Mouse (Mus musculus) heart, postnatal 0 days (tissue): Measurements from ENCODE around the gene Tsga10ip. TPM values are rescaled to one million over a fixed set of nuclear protein-coding genes. Genes with fewer than 3 reads are reported as not detected.

Experiments
- ATAC-seq: fragments of 200-750 bp; cut with Nextera tagmentation; 2 replicates; pipeline ENCODE4 v1.8.0; 2017; ENCODE audit warnings: low read depth, moderate number of reproducible peaks, moderate library complexity; ENCODE audit not compliant: insufficient read depth
- DNase-seq: peaks from one replicate; pipeline ENCODE4 v3.0.0-alpha.2; 2016; ENCODE audit warnings: low spot score
- H3K27ac ChIP-seq: fragments of 300-500 bp; sonication (generic); 2 replicates; pipeline ENCODE4 v1.5.1; 2014; ENCODE audit warnings: low read depth, mild to moderate bottlenecking
- H3K27me3 ChIP-seq: fragments of 300-500 bp; sonication (generic); 2 replicates; pipeline ENCODE4 v1.6.1; 2014; ENCODE audit warnings: low read length, mixed read lengths; ENCODE audit not compliant: control insufficient read depth, insufficient read depth
- H3K36me3 ChIP-seq: fragments of 300-500 bp; sonication (generic); replicated peaks from 2 replicates; pipeline ENCODE4 v1.6.1; 2014; ENCODE audit warnings: low read length, mixed read lengths; ENCODE audit not compliant: control insufficient read depth, insufficient read depth
- H3K4me1 ChIP-seq: fragments of 300-500 bp; sonication (generic); 2 replicates; pipeline ENCODE4 v1.6.1; 2014; ENCODE audit warnings: antibody characterized with exemption; ENCODE audit not compliant: control insufficient read depth, insufficient read depth
- H3K4me2 ChIP-seq: fragments of 300-500 bp; sonication (generic); 2 replicates; pipeline ENCODE4 v1.6.1; 2014; ENCODE audit warnings: low read depth, mild to moderate bottlenecking, low read length, moderate library complexity
- H3K4me3 ChIP-seq: fragments of 300-500 bp; sonication (generic); 2 replicates; pipeline ENCODE4 v1.5.1; 2014; ENCODE audit warnings: low read depth, low read length
- H3K9ac ChIP-seq: fragments of 300-500 bp; sonication (generic); replicated peaks from 2 replicates; pipeline ENCODE4 v1.6.1; 2014; ENCODE audit warnings: low read depth, low read length, mixed read lengths
- H3K9me3 ChIP-seq: fragments of 300-500 bp; sonication (generic); replicated peaks from 2 replicates; pipeline ENCODE4 v1.6.1; 2016; ENCODE audit warnings: low read length; ENCODE audit not compliant: control insufficient read depth
- CTCF ChIP-seq: IDR thresholded peaks from 2 replicates; pipeline ENCODE4 v1.5.1; 2016; ENCODE audit warnings: antibody characterized with exemption, control low read depth, low read depth
- EP300 ChIP-seq: IDR thresholded peaks from 2 replicates; pipeline ENCODE4 v1.6.1; 2016; ENCODE audit warnings: antibody characterized with exemption, low read depth
- WGBS: fragments of 180-500 bp; shearing (Covaris S2); extraction: QIAGEN DNeasy Blood & Tissue Kit; methylation state at CpG from one replicate; pipeline ENCODE4 v1.1.7; 2014; 5-methylcytosine and 5-hydroxymethylcytosine counted together
- polyA plus RNA-seq: library from polyadenylated mRNA; unstranded; fragments of >200 nt; fragmentation: Nextera tagmentation; extraction: Ambion mirVana; gene quantifications from 2 replicates; pipeline ENCODE4 v1.2.1, GENCODE M21; 2015
- total RNA-seq: library from RNA; depleted of rRNA; stranded (reverse); fragments of >200 nt; gene quantifications from 2 replicates; pipeline ENCODE4 v1.2.3, GENCODE M21; 2014; ENCODE audit warnings: low replicate concordance

Gene Tsga10ip
- total and polyA plus RNA-seq, 2 experiments from 2014 or later = 2.5 to 3.5 TPM

DNA sequence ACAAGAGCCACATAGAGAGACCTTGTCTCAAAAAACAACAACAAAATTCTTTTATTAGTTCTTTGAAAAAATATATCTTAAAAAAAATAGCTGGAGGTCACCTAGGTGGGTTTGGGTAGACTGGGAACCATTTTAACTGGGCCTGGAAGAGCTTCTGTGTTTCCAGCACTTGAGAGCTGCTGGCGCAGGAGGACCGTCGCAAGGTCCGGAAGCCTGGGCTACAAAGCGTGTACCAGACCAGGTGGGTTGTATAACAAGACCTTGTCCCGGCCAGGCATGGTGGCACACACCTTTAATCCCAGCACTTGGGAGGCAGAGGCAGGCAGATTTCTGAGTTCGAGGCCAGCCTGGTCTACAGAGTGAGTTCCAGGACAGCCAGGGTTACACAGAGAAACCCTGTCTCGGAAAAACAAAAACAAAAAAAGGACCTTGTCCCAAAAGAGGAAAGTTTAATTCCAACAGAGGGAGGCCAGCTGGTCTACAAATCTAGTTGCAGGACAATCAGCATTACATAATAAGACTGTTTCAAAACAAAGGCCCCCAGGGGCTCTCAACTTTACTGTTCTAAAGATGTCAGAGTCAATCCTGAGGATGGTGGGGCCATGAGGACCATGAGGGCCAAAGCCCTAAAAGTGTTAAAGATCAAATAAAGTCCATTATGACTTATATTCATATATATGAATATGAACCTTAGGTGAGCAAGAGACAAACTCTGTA lies 16.6 kb upstream of the Tsga10ip start:
- TF ChIP-seq CTCF = no peak
- no peak for TF ChIP-seq EP300
- no peak overlapping the region for H3K4me2 ChIP-seq
- H3K27ac ChIP-seq = no peak overlapping the region
- H3K4me3 ChIP-seq = no peak overlapping the region
- no peak overlapping the region for H3K9ac ChIP-seq
- ATAC-seq (no peak), DNase-seq (no peak)
- no peaks in the 10 kb centered on the region for H3K9me3 ChIP-seq
- H3K4me1 ChIP-seq = peaks cover 14% of the 10 kb centered on the region
- H3K36me3 ChIP-seq = peaks cover 46% of the 10 kb centered on the region
- no peaks in the 10 kb centered on the region for H3K27me3 ChIP-seq
- 90% methylated on average over 8 of the region's 8 CpGs for WGBS

DNA sequence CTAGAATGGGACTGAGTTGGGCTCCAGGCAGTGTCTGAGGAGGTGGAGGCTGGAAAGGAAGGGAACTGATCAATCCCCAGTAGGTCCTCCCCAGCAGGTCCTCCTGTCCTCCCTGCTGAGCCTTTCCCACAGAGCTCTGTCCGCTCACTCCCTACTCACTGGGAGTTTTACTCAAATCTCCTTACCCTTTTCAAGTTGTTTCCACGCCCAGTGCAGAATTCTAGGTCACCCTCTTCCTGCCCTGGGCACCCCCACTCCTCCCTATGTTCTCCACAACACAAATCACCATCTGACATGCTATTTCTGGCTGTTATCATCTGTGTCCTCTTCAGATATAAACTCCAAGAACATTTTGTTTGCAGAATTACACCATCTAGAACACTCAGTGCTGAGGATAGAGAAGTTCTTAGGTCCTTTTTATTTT lies 12.2 kb upstream of the Tsga10ip start:
- H3K36me3 ChIP-seq = peaks cover 16% of the 10 kb centered on the region; the same call in 1 of the 2 replicates
- peak; percentile 89 for TF ChIP-seq EP300
- no peak for TF ChIP-seq CTCF
- no peaks in the 10 kb centered on the region for H3K27me3 ChIP-seq
- DNase-seq = peak; percentile 68
- H3K4me3 ChIP-seq = no peak overlapping the region
- H3K9me3 ChIP-seq = no peaks in the 10 kb centered on the region
- no peak overlapping the region for H3K9ac ChIP-seq
- H3K4me2 ChIP-seq = peak overlapping the region; percentile 9; the same call in 1 of the 2 replicates
- H3K27ac ChIP-seq = peak overlapping the region; percentile 81
- ATAC-seq = peak; percentile 81
- H3K4me1 ChIP-seq = peaks cover 10% of the 10 kb centered on the region
- WGBS = 39% methylated on average over 2 of the region's 2 CpGs

DNA sequence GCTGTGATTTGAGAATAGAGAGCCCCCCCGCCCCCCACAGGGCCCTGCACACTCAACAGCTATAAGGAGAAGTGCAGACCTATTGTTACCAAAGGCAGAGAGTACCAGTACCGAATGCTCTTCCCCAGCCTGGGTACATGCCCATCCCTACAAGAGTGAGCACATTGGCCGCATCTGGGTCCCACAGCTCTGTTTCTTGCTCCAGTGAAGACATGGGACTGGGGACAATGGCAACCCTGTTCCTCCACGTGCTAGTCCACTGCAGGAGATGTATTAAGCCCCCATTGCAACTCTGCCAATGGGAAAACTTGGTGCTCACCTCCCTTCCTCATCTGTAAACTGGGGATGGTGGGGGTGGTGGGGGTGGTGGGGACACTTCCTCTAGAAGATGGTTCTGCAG lies 11.5 kb upstream of the Tsga10ip start:
- 80% methylated on average over 4 of the region's 4 CpGs for WGBS
- Histone ChIP-seq H3K36me3 (peaks cover 14% of the 10 kb centered on the region; the same call in 1 of the 2 replicates), H3K27ac (peak overlapping the region; percentile 81), H3K4me3 (no peak overlapping the region), H3K4me1 (peaks cover 11% of the 10 kb centered on the region), H3K9me3 (no peaks in the 10 kb centered on the region), H3K27me3 (no peaks in the 10 kb centered on the region), H3K4me2 (no peak overlapping the region), H3K9ac (no peak overlapping the region)
- ATAC-seq (no peak), DNase-seq (no peak)
- no peak for TF ChIP-seq CTCF
- no peak for TF ChIP-seq EP300

DNA sequence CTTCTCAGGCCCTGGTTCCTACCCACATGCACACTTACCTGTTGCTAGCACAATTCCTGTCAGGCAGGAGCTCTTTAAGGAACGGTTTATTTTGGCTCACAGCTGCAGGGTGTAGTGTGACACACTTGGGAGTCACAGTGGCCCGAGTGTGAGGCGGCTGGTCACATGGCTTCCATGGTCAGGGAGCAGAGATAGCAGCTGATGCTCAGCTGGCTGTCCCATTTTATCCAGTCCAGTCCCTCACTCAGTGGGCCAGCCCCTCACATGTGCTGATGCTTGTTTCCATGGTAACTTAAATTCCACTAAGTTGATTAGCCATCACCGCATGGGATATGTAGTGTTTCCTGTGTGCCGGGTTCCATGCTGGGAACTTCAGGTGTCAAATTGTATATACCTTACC lies 9.6 kb upstream of the Tsga10ip start:
- DNase-seq (no peak), ATAC-seq (no peak)

DNA sequence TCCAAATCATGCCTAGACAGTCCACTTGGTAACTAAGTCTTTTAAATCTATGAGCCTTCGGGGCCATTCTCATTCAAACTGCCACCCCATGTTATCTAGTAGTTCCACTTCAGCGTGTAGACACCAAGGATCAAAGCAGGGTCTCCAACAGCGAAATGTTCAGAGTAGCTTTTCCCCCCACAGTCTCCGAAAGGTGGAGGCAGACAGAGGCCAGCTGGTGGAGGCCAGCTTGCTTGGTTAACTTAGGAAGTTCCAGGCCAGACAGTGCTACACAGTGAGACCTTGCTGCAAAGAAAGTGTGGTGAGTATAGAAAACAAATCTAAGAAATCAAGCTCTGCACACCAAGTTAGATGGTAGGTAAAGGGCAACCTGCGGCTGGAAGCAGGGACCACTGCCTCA lies 8.3 kb upstream of the Tsga10ip start:
- TF ChIP-seq EP300 (no peak), CTCF (no peak)
- H3K27ac ChIP-seq = no peak overlapping the region
- 69% methylated on average over 5 of the region's 5 CpGs for WGBS
- ATAC-seq (no peak), DNase-seq (no peak)
- H3K9me3 ChIP-seq = no peaks in the 10 kb centered on the region
- H3K4me2 ChIP-seq = no peak overlapping the region
- peaks cover 26% of the 10 kb centered on the region for H3K4me1 ChIP-seq
- H3K9ac ChIP-seq = no peak overlapping the region
- H3K4me3 ChIP-seq = no peak overlapping the region
- no peaks in the 10 kb centered on the region for H3K36me3 ChIP-seq
- no peaks in the 10 kb centered on the region for H3K27me3 ChIP-seq

More for the DNA sequence above, 9.6 kb upstream of the Tsga10ip start:
- H3K4me3 ChIP-seq = no peak overlapping the region
- H3K27ac ChIP-seq = no peak overlapping the region
- WGBS = 52% methylated on average over 5 of the region's 5 CpGs
- no peak overlapping the region for H3K9ac ChIP-seq
- no peaks in the 10 kb centered on the region for H3K9me3 ChIP-seq
- H3K36me3 ChIP-seq = no peaks in the 10 kb centered on the region
- no peaks in the 10 kb centered on the region for H3K27me3 ChIP-seq
- no peak overlapping the region for H3K4me2 ChIP-seq
- peaks cover 26% of the 10 kb centered on the region for H3K4me1 ChIP-seq
- TF ChIP-seq CTCF (no peak), EP300 (no peak)

DNA sequence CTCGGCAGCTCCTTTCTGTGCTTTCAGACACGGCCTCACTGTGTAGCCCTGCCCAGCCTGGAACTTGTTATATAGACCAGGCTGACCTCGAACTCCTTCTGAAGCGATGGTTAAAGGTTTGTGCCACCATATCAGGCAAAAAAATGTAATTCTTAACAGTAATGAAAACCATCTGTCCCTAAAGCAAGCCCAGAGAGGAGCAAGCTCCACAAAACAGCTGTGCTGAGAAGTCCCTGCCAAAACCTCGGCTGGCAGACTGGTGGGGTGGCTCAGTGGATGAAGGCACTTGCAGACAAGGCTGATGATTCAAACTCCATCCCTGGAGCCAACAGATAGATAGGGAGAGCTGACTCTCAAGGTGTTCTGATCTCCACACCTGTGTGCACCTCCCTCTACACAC lies 6.7 kb upstream of the Tsga10ip start:
- TF ChIP-seq EP300 (no peak), CTCF (no peak)
- H3K9ac ChIP-seq = no peak overlapping the region
- DNase-seq = no peak

More for the DNA sequence above, 6.7 kb upstream of the Tsga10ip start:
- H3K9me3 ChIP-seq = no peaks in the 10 kb centered on the region
- H3K27me3 ChIP-seq = no peaks in the 10 kb centered on the region
- H3K4me3 ChIP-seq = no peak overlapping the region
- 64% methylated on average over 5 of the region's 5 CpGs for WGBS
- no peak for ATAC-seq
- H3K4me2 ChIP-seq = no peak overlapping the region
- H3K4me1 ChIP-seq = peaks cover 20% of the 10 kb centered on the region; the same call in 1 of the 2 replicates
- H3K27ac ChIP-seq = peak overlapping the region; percentile 100
- no peaks in the 10 kb centered on the region for H3K36me3 ChIP-seq
